In genomic region chr2:173976314-173977053, GRCm38 (mm10) we compare ENCODE assay signal across 14 mouse cellular contexts.
A peak's percentile ranks its signal among the peaks of the same experiment; 100 is the strongest.
DNase-seq lines count a peak whose midpoint lies in the region; ATAC-seq and TF ChIP-seq lines count a peak whose summit lies in the region.
"Had no signal": no experiment of that assay in that cellular context is flagged by ENCODE, and none has a peak within 500 bp of the region (broad histone marks: within the 10 kb centered on the region; RNA-seq: fewer than 3 reads in every experiment).

No protein-coding gene starts in this region.

- 54% methylated on average over 4 of the region's 4 CpGs for WGBS in forebrain, embryonic 10.5 days
- 72% methylated on average over 4 of the region's 4 CpGs for WGBS in forebrain, embryonic 16.5 days
- WGBS in intestine, embryonic 16.5 days, result 24% methylated on average over 4 of the region's 4 CpGs
- WGBS in liver, embryonic 16.5 days (ENCODE audit: insufficient replicate concordance), result 25% methylated on average over 4 of the region's 4 CpGs

- no peak for ATAC-seq in forebrain, embryonic 16.5 days
- peak; percentile 81 for ATAC-seq in intestine, embryonic 16.5 days
- peak; percentile 94 for ATAC-seq in liver, embryonic 16.5 days (ENCODE audit: low read depth)

- H3K36me3 ChIP-seq in forebrain, embryonic 10.5 days (replicated peaks), result no peaks in the 10 kb centered on the region
- H3K36me3 ChIP-seq in forebrain, embryonic 16.5 days (ENCODE audit: control insufficient read depth, insufficient read depth), result no peaks in the 10 kb centered on the region
- H3K36me3 ChIP-seq in intestine, embryonic 16.5 days (ENCODE audit: control insufficient read depth, insufficient read depth, low read length), result no peaks in the 10 kb centered on the region
- H3K36me3 ChIP-seq in liver, embryonic 16.5 days (ENCODE audit: control insufficient read depth, insufficient read depth), result no peaks in the 10 kb centered on the region
- H3K36me3 ChIP-seq: embryonic facial prominence, embryonic 15.5 days; heart, embryonic 10.5 days had no signal

- DNase-seq in forebrain, embryonic 10.5 days (ENCODE audit: extremely low spot score, low spot score), result peak; percentile 13
- peak; percentile 71 to 90 for DNase-seq in kidney, postnatal 36 days
- DNase-seq in layer of hippocampus, adult 2 months (ENCODE audit: low spot score in 2 of 2), result no peak
- no peak for DNase-seq in heart, adult 9 months (ENCODE audit: low spot score in 2 of 2)
- no peak for DNase-seq in layer of hippocampus, postnatal 36 days
- DNase-seq: right cerebral cortex, postnatal 25 days; thymus, adult 18-20 months had no signal

- no peak overlapping the region for H3K4me3 ChIP-seq in forebrain, embryonic 10.5 days
- H3K4me3 ChIP-seq in forebrain, embryonic 16.5 days (replicated peaks; ENCODE audit: low read length), result no peak overlapping the region
- no peak overlapping the region for H3K4me3 ChIP-seq in intestine, embryonic 16.5 days (ENCODE audit: low read length)
- no peak overlapping the region for H3K4me3 ChIP-seq in liver, embryonic 16.5 days (ENCODE audit: low read depth, low read length)
- H3K4me3 ChIP-seq in layer of hippocampus, adult 2 months, result no peak overlapping the region
- H3K4me3 ChIP-seq: embryonic facial prominence, embryonic 15.5 days; heart, embryonic 10.5 days; megakaryocyte, embryonic 14.5 days had no signal

- TF ChIP-seq CTCF in layer of hippocampus, adult 2 months (conservative IDR thresholded peaks at IDR 0.05), result no peak

- H3K27ac ChIP-seq in forebrain, embryonic 10.5 days, result no peak overlapping the region
- H3K27ac ChIP-seq in forebrain, embryonic 16.5 days (ENCODE audit: low read length), result no peak overlapping the region
- peak overlapping the region; percentile 65 for H3K27ac ChIP-seq in intestine, embryonic 16.5 days (ENCODE audit: low read length)
- peak overlapping the region; percentile 75 for H3K27ac ChIP-seq in liver, embryonic 16.5 days (ENCODE audit: low read length)
- no peak overlapping the region for H3K27ac ChIP-seq in layer of hippocampus, adult 2 months
- H3K27ac ChIP-seq: embryonic facial prominence, embryonic 15.5 days; heart, embryonic 10.5 days; hindbrain, embryonic 14.5 days had no signal

- H3K4me2 ChIP-seq in forebrain, embryonic 16.5 days (ENCODE audit: low read length), result no peak overlapping the region
- H3K4me2 ChIP-seq in intestine, embryonic 16.5 days (ENCODE audit: low read depth, low read length), result no peak overlapping the region
- H3K4me2 ChIP-seq in liver, embryonic 16.5 days (ENCODE audit: low read depth, low read length), result no peak overlapping the region
- H3K4me2 ChIP-seq: embryonic facial prominence, embryonic 15.5 days; hindbrain, embryonic 14.5 days had no signal

- no peak overlapping the region for H3K9ac ChIP-seq in forebrain, embryonic 16.5 days (replicated peaks; ENCODE audit: low read depth, low read length)
- no peak overlapping the region for H3K9ac ChIP-seq in intestine, embryonic 16.5 days (ENCODE audit: low read depth, low read length)
- H3K9ac ChIP-seq in liver, embryonic 16.5 days (ENCODE audit: low read depth, low read length), result no peak overlapping the region
- H3K9ac ChIP-seq: embryonic facial prominence, embryonic 15.5 days; hindbrain, embryonic 14.5 days had no signal

- peaks cover 22% of the 10 kb centered on the region; the same call in 1 of the 2 replicates for H3K9me3 ChIP-seq in forebrain, embryonic 10.5 days
- peaks cover 16% of the 10 kb centered on the region for H3K9me3 ChIP-seq in forebrain, embryonic 16.5 days (ENCODE audit: control insufficient read depth, low read length)
- H3K9me3 ChIP-seq in intestine, embryonic 16.5 days (ENCODE audit: control insufficient read depth, low read length), result no peaks in the 10 kb centered on the region
- no peaks in the 10 kb centered on the region for H3K9me3 ChIP-seq in liver, embryonic 16.5 days (replicated peaks; ENCODE audit: control insufficient read depth, low read length)
- H3K9me3 ChIP-seq: embryonic facial prominence, embryonic 15.5 days; heart, embryonic 10.5 days had no signal

- no peaks in the 10 kb centered on the region for H3K27me3 ChIP-seq in forebrain, embryonic 10.5 days (ENCODE audit: poor library complexity, severe bottlenecking)
- H3K27me3 ChIP-seq in forebrain, embryonic 16.5 days (replicated peaks; ENCODE audit: control insufficient read depth, insufficient read depth, low read length), result no peaks in the 10 kb centered on the region
- no peaks in the 10 kb centered on the region for H3K27me3 ChIP-seq in intestine, embryonic 16.5 days (replicated peaks; ENCODE audit: control insufficient read depth, insufficient read depth, low read length)
- H3K27me3 ChIP-seq in liver, embryonic 16.5 days (ENCODE audit: control insufficient read depth, insufficient read depth, low read depth, low read length), result no peaks in the 10 kb centered on the region
- H3K27me3 ChIP-seq: embryonic facial prominence, embryonic 15.5 days; megakaryocyte, embryonic 14.5 days had no signal

- H3K4me1 ChIP-seq in forebrain, embryonic 10.5 days, result peaks cover 24% of the 10 kb centered on the region
- no peaks in the 10 kb centered on the region for H3K4me1 ChIP-seq in forebrain, embryonic 16.5 days (replicated peaks; ENCODE audit: control insufficient read depth, insufficient read depth, low read length)
- peaks cover 18% of the 10 kb centered on the region for H3K4me1 ChIP-seq in intestine, embryonic 16.5 days (ENCODE audit: control insufficient read depth, insufficient read depth, low read length)
- H3K4me1 ChIP-seq in liver, embryonic 16.5 days (ENCODE audit: control insufficient read depth, low read depth, low read length), result peaks cover 2% of the 10 kb centered on the region; the same call in 1 of the 2 replicates
- H3K4me1 ChIP-seq: embryonic facial prominence, embryonic 15.5 days; megakaryocyte, embryonic 14.5 days had no signal

Comparison
In these comparisons a context has a peak if more than half of its experiments do, and no peak if none do; other contexts are left out.
1. DNase-seq: peak in forebrain, embryonic 10.5 days (single experiment) and kidney, postnatal 36 days (2 of 2); none in layer of hippocampus, adult 2 months (0 of 2), heart, adult 9 months (0 of 2) and layer of hippocampus, postnatal 36 days (0 of 2).
2. H3K27ac ChIP-seq: peak in intestine, embryonic 16.5 days (single experiment) and liver, embryonic 16.5 days (single experiment); none in forebrain, embryonic 10.5 days (single experiment), forebrain, embryonic 16.5 days (single experiment) and layer of hippocampus, adult 2 months (single experiment).